Mouse (Mus musculus): ENCODE results near the gene Aacs.

DNA sequence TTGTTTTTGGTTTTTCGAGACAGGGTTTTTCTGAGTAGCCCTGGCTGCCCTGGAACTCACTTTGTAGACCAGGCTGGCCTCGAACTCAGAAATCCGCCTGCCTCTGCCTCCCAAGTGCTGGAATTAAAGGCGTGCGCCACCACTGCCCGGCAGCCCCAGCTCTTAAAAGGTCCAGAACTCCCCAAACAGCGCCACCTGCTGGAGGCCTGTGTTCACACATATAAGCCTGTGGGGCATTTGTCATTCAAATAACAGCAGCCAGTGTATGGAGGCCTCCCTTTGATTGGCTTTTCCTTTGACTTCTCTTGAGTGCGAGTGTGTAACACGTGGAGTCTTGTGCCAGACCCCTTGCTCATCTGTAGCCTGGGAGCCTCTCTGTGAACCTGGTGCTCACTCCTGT, 32.0 kb downstream of the Aacs start:
- no peak for TF ChIP-seq POLR2A (IDR thresholded peaks at IDR 0.05; ENCODE audit: borderline replicate concordance, extremely low read depth, insufficient read depth, insufficient read length, poor library complexity, severe bottlenecking)
- peak; percentile 24; the same call in 1 of the 2 replicates for TF ChIP-seq CTCF (IDR thresholded peaks at IDR 0.05; ENCODE audit: borderline replicate concordance, extremely low read depth, insufficient read depth, insufficient read length)
